Mouse (Mus musculus) cortical plate, adult 2 months (tissue): Measurements from ENCODE around the gene Olfr775.

Source experiments
- CTCF ChIP-seq: fragments of 200-500 bp; IDR thresholded peaks from 2 replicates; pipeline ENCODE4 v1.5.1; 2011; ENCODE audit warnings: mild to moderate bottlenecking, control low read depth, low read length; ENCODE audit not compliant: insufficient read depth; ENCODE audit errors: extremely low read depth
- POLR2A ChIP-seq: fragments of 200-500 bp; IDR thresholded peaks from 2 replicates; pipeline ENCODE4 v1.6.1; 2011; ENCODE audit warnings: mild to moderate bottlenecking, low read length, control low read depth; ENCODE audit not compliant: insufficient read depth; ENCODE audit errors: extremely low read depth

DNA sequence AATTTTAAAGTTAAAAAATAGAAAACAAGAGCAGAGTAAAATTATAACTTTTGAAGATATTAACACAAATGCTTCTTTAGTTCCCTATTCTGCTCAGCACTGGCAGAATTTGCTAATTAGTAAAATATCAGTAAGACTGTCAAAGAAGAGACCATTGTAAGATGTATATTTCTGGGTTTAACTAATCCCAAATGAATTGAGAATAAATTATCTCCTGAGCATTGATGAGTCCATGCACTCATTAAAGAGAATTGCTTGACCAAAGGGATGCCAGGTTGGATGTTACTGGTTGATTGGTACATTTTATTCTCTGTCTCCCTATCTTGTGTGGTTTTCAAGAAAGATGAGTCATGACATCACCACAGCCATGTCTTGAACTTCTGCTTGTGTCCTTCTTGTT, 10.6 kb downstream of the Olfr775 start, which contains the start of gene Olfr776:
- TF ChIP-seq CTCF (no peak), POLR2A (no peak)
